Mouse (Mus musculus): ENCODE results near the gene P2rx7. TPM values are rescaled to one million over a fixed set of nuclear protein-coding genes. Genes with fewer than 3 reads are reported as not detected.
A peak's percentile ranks its signal among the peaks of the same experiment; 100 is the strongest.

The P2rx7 gene
- polyA plus RNA-seq, 1 experiment, result 2.9 TPM

GRCm38 (mm10) chr5:122700109-122700836 is 56.6 kb downstream of the P2rx7 start:
- Histone ChIP-seq H3K27ac (ENCODE audit: control insufficient read depth, insufficient read depth, low read depth, low read length, poor library complexity) (no peak overlapping the region), H3K4me1 (ENCODE audit: control insufficient read depth, insufficient read depth, low read length) (no peaks in the 10 kb centered on the region; the same call in 1 of the 2 replicates), H3K4me3 (replicated peaks; ENCODE audit: control insufficient read depth, low read depth, low read length) (no peak overlapping the region)
- WGBS, result 51% methylated on average over 12 of the region's 12 CpGs
- TF ChIP-seq CTCF (IDR thresholded peaks at IDR 0.05; ENCODE audit: control insufficient read depth, insufficient read depth, low read length) (no peak), POLR2A (IDR thresholded peaks at IDR 0.05; ENCODE audit: borderline replicate concordance, control insufficient read depth, low read depth, low read length) (no peak)

- Histone ChIP-seq H3K27ac (ENCODE audit: control insufficient read depth, insufficient read depth, low read depth, low read length, poor library complexity) (no peak overlapping the region), H3K4me1 (ENCODE audit: control insufficient read depth, insufficient read depth, low read length) (no peaks in the 10 kb centered on the region; the same call in 1 of the 2 replicates)
- WGBS, result 20% methylated on average over 5 of the region's 5 CpGs
These were observed 57.1 kb downstream of the P2rx7 start for GRCm38 (mm10) chr5:122700837-122701212.

GRCm38 (mm10) chr5:122702156-122702555 is 58.4 kb downstream of the P2rx7 start:
- TF ChIP-seq CTCF (IDR thresholded peaks at IDR 0.05; ENCODE audit: control insufficient read depth, insufficient read depth, low read length) (no peak), POLR2A (IDR thresholded peaks at IDR 0.05; ENCODE audit: borderline replicate concordance, control insufficient read depth, low read depth, low read length) (no peak)
- Histone ChIP-seq H3K27ac (ENCODE audit: control insufficient read depth, insufficient read depth, low read depth, low read length, poor library complexity) (no peak overlapping the region), H3K4me1 (ENCODE audit: control insufficient read depth, insufficient read depth, low read length) (no peaks in the 10 kb centered on the region; the same call in 1 of the 2 replicates), H3K4me3 (replicated peaks; ENCODE audit: control insufficient read depth, low read depth, low read length) (no peak overlapping the region)
- 70% methylated on average over 6 of the region's 6 CpGs for WGBS

More at GRCm38 (mm10) chr5:122700837-122701212, 57.1 kb downstream of the P2rx7 start:
- H3K4me3 ChIP-seq (replicated peaks; ENCODE audit: control insufficient read depth, low read depth, low read length), result no peak overlapping the region
- TF ChIP-seq CTCF (IDR thresholded peaks at IDR 0.05; ENCODE audit: control insufficient read depth, insufficient read depth, low read length) (no peak), POLR2A (IDR thresholded peaks at IDR 0.05; ENCODE audit: borderline replicate concordance, control insufficient read depth, low read depth, low read length) (no peak)

- WGBS, result 56% methylated on average over 2 of the region's 2 CpGs
- no peaks in the 10 kb centered on the region; the same call in 1 of the 2 replicates for H3K4me1 ChIP-seq (ENCODE audit: control insufficient read depth, insufficient read depth, low read length)
These were observed 59.9 kb downstream of the P2rx7 start for GRCm38 (mm10) chr5:122703574-122703973.

GRCm38 (mm10) chr5:122704571-122704970 is 60.9 kb downstream of the P2rx7 start:
- Histone ChIP-seq H3K27ac (ENCODE audit: control insufficient read depth, insufficient read depth, low read depth, low read length, poor library complexity) (no peak overlapping the region), H3K4me1 (ENCODE audit: control insufficient read depth, insufficient read depth, low read length) (no peaks in the 10 kb centered on the region; the same call in 1 of the 2 replicates), H3K4me3 (replicated peaks; ENCODE audit: control insufficient read depth, low read depth, low read length) (no peak overlapping the region)
- TF ChIP-seq CTCF (IDR thresholded peaks at IDR 0.05; ENCODE audit: control insufficient read depth, insufficient read depth, low read length) (no peak), POLR2A (IDR thresholded peaks at IDR 0.05; ENCODE audit: borderline replicate concordance, control insufficient read depth, low read depth, low read length) (no peak)
- 33% methylated on average over 4 of the region's 4 CpGs for WGBS

More at GRCm38 (mm10) chr5:122703574-122703973, 59.9 kb downstream of the P2rx7 start:
- TF ChIP-seq CTCF (IDR thresholded peaks at IDR 0.05; ENCODE audit: control insufficient read depth, insufficient read depth, low read length), result no peak
- TF ChIP-seq POLR2A (IDR thresholded peaks at IDR 0.05; ENCODE audit: borderline replicate concordance, control insufficient read depth, low read depth, low read length), result no peak
- H3K27ac ChIP-seq (ENCODE audit: control insufficient read depth, insufficient read depth, low read depth, low read length, poor library complexity), result no peak overlapping the region
- no peak overlapping the region for H3K4me3 ChIP-seq (replicated peaks; ENCODE audit: control insufficient read depth, low read depth, low read length)

- WGBS, result 56% methylated on average over 3 of the region's 3 CpGs
These were observed 61.5 kb downstream of the P2rx7 start for GRCm38 (mm10) chr5:122705174-122705573.

GRCm38 (mm10) chr5:122706917-122707275 is 63.2 kb downstream of the P2rx7 start:
- Histone ChIP-seq H3K4me1 (ENCODE audit: control insufficient read depth, insufficient read depth, low read length) (no peaks in the 10 kb centered on the region), H3K4me3 (replicated peaks; ENCODE audit: control insufficient read depth, low read depth, low read length) (peak overlapping the region; percentile 74), H3K27ac (ENCODE audit: control insufficient read depth, insufficient read depth, low read depth, low read length, poor library complexity) (peak overlapping the region; percentile 83)
- TF ChIP-seq POLR2A (IDR thresholded peaks at IDR 0.05; ENCODE audit: borderline replicate concordance, control insufficient read depth, low read depth, low read length), result no peak
- no peak for TF ChIP-seq CTCF (IDR thresholded peaks at IDR 0.05; ENCODE audit: control insufficient read depth, insufficient read depth, low read length)
- 30% methylated on average over 5 of the region's 5 CpGs for WGBS

More at GRCm38 (mm10) chr5:122705174-122705573, 61.5 kb downstream of the P2rx7 start:
- Histone ChIP-seq H3K27ac (ENCODE audit: control insufficient read depth, insufficient read depth, low read depth, low read length, poor library complexity) (no peak overlapping the region), H3K4me3 (replicated peaks; ENCODE audit: control insufficient read depth, low read depth, low read length) (no peak overlapping the region), H3K4me1 (ENCODE audit: control insufficient read depth, insufficient read depth, low read length) (no peaks in the 10 kb centered on the region; the same call in 1 of the 2 replicates)
- TF ChIP-seq POLR2A (IDR thresholded peaks at IDR 0.05; ENCODE audit: borderline replicate concordance, control insufficient read depth, low read depth, low read length), result no peak
- no peak for TF ChIP-seq CTCF (IDR thresholded peaks at IDR 0.05; ENCODE audit: control insufficient read depth, insufficient read depth, low read length)

GRCm38 (mm10) chr5:122707276-122708181 is 63.8 kb downstream of the P2rx7 start, which contains the start of gene P2rx4:
Gene P2rx4, plus strand, starts transcription at chr5:122707544.
- H3K4me1 ChIP-seq (ENCODE audit: control insufficient read depth, insufficient read depth, low read length), result no peaks in the 10 kb centered on the region
- TF ChIP-seq POLR2A (IDR thresholded peaks at IDR 0.05; ENCODE audit: borderline replicate concordance, control insufficient read depth, low read depth, low read length) (peak; percentile 71; the same call in 1 of the 2 replicates), CTCF (IDR thresholded peaks at IDR 0.05; ENCODE audit: control insufficient read depth, insufficient read depth, low read length) (no peak)
- under 1% methylated on average over 63 of the region's 66 CpGs for WGBS
- H3K27ac ChIP-seq (ENCODE audit: control insufficient read depth, insufficient read depth, low read depth, low read length, poor library complexity), result peak within 1 kb of the TSS; percentile 83
- H3K4me3 ChIP-seq (replicated peaks; ENCODE audit: control insufficient read depth, low read depth, low read length), result peak within 1 kb of the TSS; percentile 74
